Mouse (Mus musculus): ENCODE measurements around the gene Got1.
A peak's percentile ranks its signal among the peaks of the same experiment; 100 is the strongest.
"Not testable (repeated sequence)": the region's sequence is repeated elsewhere in the genome, so short reads cannot be mapped to it uniquely, and the experiment has no call there.

Gene Got1

DNA sequence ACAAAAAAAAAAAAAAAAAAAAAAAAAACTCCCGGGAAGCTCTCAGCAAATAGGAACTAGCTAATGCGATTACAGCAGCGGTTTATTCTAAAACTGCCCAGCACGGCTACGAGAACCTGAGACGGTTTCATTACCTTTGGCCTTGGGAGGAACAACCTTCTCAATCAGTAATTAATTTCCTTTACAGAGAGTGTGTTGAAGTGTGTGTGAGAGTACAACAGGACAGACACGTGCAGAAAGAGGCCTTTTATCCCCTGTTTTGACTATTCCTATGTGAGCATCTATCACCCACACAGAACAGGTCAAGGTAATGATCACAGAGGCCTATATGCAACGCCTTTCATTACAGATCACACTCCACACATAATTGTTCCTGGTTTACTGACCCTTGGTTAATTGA is 3.0 kb downstream of the Got1 start:
- DNase-seq, result no peak

DNA sequence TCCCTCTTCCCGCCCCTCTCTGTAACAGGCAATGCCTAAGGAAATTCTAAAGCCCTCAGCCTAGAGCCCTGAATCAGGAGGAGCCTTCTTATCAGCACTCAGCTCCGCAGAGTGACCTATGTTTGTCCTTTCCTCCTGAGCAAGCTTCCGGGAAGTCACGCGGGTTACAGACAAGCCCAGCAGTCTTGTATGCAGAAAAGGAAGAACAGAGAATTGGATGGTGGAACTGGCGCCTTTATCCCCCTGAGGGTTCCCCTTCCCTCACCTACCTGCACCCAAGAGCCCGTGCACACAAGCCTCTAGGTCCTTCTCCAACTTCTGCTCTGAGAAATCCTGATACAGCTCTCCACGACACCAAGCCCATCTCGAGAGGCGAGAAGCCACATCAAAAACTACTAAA is 4.0 kb downstream of the Got1 start:
- no peak for DNase-seq

DNA sequence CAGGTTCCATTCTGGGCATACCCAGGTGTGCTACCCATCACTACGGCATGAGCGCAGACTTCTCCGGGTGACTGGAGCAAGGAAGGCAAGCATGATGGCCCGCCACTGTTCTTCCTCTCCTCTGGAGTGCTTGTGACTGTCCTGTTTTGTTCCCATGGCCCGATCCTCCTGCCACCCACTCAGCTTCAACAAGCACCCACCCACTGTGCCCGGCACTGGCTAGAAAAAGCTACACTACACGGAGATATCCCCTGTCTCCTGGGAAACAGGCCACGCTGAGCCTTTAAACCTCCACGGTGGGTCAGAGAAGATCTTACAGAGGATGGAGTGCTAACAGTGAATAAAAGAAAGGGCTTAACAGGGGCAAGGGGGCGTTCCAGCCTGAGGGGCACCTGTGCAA is 5.2 kb downstream of the Got1 start:
- no peak for DNase-seq

DNA sequence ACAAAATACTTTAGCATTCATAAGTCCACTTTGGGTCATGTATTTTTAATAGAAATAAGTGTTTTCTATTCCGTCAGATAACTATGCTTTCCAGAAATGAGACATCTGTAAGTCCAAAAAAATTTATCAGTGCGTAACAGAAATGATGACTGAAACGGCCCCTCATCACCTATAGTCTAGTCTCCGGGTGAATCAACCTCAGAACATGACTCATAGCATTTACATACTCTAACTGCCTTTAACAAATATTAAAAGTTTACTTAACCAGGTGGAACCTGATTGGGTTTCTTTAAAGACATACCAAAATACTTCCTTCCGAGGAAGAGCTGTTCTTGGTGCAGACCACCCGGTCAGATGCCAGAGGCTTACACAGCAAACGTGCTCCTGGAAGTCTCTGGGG is 6.1 kb downstream of the Got1 start:
- DNase-seq, result no peak

DNA sequence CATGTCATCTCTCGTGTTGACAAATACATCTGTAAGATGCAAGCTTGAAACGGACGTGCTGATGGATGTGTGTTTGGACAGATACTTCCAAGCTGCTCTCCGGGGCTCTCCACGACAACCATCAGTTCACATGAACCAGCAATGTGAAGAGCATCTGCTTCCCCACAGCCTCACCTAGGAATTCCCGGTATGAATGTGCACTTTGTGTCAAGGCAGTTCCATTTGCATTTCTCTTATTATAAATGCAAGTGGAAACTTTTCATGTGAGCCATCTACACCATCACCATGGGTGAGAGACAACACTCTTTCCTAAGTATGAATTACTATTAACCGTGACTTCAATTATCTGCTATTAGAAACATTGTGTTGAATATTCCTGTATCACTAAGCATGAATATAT is 6.6 kb downstream of the Got1 start:
- DNase-seq, result no peak

DNA sequence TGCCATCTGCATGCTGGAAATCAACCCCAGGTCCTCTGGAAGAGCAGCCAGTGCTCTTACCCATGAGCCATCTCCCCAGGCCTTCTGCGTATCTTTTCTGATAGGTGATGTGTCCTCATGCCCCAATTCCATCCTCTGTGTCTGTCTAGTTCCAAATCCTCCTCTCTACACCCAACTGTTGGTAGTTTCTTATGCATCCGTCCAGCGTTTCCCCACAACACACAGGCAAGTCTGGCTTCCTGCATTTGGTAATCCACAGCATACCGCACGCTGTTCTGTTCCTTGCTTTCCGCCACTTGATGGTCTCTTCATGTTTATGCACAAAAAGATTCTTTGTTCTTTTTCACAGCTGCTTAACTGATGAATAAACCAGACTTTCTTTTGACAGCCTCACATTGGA is 7.1 kb downstream of the Got1 start:
- DNase-seq, result no peak

DNA sequence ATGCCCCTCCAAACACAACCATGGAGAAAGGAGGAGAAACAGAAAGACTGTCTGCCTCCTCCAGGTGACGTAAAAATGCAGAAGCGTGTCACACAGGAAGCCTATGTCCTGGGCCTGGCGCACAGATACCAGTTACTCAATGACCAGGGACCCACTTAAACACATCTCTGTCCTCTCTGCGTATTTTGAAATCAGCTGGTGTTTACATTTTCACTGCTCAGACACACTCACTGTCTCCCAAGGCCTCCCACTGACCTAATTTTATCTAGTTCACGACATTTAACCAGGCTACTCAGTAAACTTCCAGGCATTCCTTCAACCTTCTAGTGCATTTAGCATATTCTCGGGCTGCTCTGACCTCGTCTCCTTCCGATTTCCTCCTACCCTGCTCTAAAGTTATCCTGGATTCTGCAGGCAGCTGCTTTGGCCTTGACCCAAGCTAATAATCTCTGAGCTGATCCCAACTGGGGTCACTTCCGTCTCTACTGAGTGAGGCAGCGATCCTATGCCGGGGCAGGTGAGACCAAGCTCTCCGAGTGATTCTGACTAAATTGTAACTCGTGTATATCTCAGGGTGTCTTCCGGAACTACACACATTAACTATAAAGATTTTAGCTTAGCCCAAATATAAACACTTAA is 7.9 kb downstream of the Got1 start:
- DNase-seq, result no peak

DNA sequence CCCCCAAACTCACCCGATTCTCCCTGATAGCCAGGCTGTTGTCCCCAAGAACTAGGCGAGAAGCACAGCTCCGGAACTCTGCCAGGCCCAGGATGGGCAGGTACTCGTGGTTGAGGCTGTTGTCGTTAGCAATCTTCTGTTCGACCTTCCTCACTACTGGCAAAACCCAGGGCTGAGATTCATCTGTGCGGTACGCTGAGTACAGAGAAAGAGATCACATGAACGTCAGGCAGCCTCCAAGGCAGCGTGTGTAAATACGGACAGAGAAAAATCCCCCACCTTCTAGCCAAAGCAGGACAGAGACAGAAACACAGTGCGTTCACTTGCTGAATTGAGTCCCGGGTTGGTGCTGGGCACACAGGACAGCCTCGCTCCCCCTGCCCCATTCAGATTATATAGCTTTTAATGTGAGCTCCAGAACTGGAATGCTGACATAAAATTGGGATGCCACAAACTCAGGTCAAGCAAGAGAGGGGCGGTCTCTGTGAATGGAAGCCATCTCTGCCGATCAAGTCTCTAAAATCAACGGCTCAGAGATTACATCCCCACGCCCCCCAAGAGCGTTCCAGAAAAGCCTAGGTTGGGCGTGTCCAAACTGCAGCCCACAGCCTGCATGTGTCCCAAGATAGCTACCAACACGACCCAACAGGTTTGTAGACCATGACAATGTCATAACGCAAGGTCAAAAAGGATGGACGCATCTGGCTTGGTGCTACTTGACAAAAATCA is 8.6 kb downstream of the Got1 start:
- DNase-seq, result no peak

DNA sequence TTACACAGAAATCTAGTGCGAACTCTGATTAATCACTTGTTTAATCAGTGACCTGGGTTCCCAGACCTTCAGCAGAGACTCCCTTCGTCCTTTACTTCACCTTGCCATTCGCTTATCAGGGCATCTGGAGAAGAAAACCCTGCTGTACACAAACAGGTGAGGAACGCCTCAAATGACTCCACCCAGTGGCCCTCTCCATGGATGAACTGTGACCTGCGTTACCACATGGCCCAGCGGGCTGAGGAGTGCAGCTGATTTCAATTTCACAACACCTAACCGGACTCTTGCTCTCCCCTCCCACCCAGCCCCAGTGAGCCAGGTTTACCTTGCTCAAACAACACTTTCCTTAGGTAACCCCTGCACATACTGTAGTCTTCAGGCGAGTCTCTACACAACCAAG is 10.5 kb downstream of the Got1 start:
- no peak for DNase-seq

DNA sequence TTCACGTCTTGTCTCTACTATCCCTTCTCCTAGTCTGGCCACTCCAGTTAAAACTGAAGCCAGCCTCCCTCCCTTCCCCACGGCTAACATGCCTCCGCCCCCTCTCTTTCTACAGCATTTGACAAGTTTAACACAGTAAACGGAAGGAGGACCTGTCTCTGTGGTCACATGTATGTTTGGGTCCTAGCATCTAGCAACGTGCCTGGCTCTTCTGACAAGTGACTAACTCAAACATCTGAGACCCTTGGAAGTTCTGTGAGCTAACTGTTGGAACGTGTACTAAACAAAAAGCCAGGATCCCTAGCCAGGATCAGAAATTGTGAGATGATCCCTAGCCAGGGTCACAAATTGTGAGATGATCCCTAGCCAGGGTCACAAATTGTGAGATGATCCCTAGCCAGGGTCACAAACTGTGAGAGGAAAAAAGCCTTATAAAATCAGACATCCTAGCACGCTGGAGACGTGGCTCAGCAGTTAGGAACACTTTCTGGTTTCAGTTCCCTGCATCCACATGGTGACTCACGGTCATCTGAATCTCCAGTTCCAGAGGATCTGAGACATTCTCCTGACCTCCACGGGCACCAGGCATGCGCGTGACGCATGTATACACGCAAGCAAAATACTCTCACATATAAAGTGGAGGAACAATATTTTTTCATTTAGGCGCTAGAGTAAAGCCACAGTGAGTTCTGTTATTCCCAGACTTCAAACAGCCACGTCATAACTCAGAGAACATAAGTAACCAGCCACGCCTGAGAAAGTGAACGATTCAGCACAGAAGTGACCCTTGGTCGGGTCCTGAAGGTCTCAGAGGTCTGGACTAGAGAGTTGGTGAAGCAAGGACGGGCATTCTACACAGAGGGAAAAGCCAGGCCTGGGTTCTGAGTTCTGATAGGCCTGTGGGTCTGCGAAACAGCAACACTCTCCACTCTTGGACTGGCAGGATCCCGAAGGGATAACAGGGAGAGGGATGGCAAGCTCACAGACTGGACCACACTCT is 12.5 kb downstream of the Got1 start:
- DNase-seq, result no peak

DNA sequence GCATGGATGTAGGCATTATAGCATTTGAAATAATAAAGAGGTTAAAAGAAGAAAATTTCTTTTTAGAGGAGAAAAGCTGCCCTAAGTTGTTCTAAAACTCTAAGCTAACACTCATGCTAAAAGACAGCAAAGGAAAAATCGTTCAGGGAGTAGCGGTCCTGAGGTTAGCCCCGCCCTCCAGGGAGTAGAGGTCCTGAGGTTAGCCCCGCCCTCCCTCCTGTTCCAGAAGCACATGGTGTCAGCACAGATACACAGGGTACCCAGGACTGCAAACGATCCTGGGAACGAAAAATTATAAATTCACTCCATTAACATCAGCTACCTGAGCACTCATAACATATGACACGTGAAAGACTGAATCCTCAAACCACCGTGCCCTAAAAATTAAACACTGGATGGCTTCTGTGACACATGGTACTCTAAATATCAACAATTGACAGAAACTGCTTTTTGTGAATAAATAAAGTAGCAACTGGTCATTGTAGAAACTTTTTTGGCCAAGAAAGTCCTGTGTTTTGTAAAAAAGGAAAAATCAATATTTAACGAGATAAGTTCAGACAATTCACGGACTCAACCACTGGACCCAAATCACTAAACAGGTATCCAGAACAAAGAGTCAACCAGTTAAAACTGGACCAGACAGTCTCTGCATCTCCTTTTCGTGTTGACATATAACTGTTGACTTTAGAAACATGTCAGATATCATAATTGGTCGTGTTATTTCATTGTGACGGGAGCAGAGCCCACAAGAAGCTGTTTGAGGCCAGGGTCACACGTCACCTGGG is 13.8 kb downstream of the Got1 start:
- DNase-seq, result no peak

DNA sequence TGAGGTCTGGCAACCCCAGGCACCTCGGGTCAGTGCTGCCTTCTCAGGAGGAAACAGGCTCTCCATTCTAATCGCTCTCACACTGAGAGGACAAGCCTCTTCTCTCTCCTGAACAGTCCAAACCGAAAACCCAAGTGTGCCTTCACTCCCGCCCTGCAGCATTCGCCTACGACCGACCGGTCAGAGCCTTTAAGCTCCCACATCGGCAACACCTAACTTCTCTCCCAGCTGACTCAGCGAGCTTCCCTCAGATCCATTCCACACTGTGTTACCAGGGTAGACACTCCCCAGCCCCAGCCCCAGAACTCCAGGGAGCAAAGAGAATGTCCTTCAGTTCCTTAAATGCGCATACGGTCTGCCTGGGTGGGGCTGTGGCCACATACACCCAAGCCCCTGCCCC is 19.0 kb downstream of the Got1 start:
- no peak for DNase-seq

DNA sequence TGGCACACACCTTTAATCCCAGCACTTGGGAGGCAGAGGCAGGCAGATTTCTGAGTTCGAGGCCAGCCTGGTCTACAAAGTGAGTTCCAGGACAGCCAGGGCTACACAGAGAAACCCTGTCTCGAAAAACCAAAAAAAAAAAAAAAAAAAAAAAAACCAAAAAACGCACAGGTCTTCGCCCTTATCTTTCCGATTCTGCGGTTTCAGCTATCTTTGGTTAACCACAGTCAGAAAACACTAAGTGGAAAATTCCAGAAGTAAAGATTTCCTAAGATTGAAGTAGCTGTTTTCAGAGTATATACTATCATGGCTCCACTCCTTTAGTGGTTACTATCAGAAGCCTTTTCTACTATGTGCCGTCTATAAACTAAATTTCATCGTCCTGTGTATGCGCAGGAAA is 20.8 kb downstream of the Got1 start:
- DNase-seq, result not testable (repeated sequence)

DNA sequence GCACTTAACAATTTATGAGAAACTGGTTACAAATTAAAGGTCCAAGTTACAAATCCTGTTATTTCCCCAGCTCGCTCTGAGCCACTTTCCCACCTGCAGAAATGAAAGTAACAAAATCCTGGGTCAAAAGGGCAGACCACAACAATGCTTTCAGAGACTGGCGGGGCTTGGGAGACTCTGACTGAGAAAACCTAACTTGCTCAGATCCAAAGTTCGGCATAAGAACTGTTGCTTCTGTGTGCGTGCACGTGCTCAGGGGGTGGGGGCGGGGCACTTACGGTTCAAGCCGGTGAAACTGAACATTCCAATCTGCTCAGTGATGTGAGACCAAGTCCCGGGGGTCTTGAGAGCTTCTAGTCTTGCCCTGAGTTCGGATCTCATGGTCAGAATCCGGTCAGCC is 21.8 kb downstream of the Got1 start:
- no peak for DNase-seq

DNA sequence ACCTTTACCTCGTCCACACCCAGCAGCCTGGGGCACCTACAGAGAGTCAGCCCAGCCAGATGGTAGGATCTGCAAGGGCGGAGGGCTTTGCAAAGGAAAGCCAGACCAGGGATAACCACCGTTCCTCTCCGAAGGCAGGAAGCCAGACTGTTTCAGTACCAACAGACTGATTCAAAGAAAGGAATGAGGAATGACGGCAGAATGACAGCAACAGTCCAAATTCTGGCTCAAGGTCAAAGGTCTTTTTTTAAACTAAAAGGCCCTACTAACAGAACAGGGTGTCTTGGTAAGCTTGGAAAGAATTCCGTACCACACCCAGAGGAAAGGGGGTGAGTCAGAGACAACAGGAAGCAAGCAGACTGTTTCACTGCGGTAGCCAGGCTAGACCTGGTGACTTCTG is 25.5 kb downstream of the Got1 start:
- no peak for DNase-seq

DNA sequence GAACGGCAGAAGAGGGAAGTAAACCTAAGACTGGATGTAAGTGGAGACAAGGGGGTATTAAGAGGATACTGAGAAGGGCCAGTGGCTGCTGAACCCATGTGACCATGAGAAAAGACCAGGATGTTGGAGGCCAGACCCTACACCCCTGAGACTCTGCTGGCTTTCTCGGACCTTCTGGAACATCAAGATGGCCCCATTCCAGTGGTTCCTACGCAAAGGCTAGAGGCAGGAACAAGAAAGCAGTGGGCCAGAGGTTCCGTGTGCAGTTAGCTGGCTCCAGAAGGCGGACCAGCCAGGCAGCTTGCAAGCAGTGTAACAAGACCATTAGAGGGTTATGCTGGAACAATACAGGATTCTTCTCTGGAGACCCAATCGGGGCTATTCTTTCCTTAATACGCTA is 27.0 kb downstream of the Got1 start:
- DNase-seq, result no peak

DNA sequence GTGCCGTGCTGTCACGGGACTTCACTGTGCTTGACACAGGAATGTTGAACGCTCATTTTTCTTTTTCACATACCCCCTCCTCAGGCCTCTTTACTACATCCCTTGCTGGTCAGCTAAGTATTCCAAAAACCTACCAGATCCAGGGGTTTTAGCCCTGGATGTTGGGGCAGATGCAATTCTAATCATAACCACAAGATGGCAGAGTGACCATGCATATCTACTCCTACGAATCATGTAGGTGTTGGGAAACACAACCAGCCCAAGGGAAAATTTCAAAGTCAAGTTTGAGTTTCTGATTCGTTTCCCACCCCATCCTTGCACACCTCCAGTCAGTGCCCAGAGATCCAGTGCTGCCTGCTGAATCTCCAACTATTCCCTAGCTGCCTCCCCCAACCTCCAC is 28.6 kb downstream of the Got1 start:
- DNase-seq, result peak; percentile 33 to 66

DNA sequence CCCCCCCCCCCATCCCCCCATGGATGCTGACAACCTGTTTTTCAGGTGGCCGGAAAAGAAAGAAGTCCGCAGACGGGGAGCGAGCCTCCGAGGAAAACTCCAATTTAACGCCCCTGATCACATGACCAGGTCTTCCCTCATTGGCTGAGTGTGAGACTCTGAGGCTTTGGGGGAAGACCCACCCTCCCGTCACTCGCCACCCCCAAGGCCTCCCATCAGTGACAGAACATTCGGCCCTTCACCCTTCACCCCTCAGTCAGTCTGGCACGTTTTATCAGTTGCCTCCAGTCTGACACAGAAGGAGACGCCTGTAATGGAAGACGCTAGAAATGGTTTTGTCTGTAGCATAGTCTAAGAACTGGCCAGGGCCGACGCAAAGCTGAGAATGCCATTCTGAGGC is 29.5 kb downstream of the Got1 start:
- no peak for DNase-seq

DNA sequence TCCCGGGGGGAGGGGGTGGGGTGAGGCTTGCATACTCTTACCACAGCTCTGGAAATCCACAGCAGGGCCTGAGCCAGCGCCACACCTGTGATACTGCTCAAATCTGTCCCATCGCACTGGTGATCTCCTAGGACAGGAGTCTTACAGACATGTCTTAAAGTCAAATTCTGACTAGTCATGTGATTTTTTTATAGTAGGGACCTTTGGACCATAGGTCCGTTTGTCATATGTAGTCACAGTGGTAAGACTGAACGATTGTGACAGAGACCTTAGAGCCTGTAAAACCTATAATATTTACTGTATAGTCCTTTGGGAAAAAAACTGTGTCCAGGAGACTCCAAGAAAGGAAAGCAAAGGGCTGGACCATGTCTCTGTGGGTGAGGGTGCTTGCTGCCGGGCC is 30.5 kb downstream of the Got1 start:
- no peak for DNase-seq

DNA sequence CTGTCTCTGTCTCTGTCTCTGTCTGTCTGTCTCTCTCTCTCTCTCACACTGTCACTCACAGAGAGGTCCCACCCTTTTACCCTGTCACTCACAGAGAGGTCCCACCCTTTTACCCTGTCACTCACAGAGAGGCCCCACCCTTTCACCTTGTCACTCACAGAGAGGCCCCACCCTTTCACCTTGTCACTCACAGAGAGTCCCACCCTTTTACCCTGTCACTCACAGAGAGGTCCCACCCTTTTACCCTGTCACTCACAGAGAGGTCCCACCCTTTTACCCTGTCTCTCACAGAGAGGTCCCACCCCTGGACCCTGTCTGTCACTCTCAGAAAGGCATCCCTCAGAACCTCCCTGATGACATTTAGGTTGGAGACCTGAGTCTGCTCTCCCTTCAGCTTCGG is 31.1 kb downstream of the Got1 start:
- not testable (repeated sequence) for DNase-seq

DNA sequence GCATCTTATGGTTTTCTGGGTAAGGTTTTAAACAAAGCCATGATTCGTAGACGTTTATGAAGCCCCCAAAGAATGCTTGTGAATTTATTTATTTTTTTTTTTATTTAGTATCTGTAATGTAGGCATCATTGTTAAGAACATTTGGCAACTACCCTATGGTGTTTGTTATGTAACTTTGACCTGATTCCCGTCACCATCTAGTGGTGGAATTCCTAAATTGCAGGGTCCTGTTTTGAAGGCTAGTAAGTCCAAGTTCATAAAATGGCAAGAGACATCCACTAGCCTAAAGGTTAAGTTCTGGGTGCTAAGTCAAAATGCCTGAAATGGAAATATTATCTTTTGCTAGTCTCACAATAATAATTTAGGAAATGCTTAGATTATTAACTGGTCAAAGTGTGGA is 37.0 kb downstream of the Got1 start:
- DNase-seq, result peak in 1 of 2 experiments; percentile 74

DNA sequence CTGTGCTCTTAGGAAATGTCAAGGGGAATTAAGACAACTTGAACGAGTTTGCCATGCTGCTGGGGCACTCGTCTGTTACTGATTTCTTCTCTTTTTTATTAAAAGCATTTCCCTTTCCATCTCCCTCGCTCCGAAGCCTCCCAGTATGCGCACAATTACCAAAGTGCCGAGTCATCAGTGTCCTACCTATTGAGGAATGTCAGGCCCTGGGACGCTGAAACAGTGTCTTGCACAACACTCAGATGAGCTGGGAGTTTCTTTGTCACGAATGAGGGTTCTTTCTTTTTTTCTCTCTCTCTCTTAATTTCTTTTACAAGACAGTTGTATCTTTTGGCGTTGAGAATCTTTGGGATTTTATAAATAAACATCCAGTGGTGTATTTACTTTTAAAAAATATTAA is 43.9 kb downstream of the Got1 start:
- DNase-seq, result no peak

DNA sequence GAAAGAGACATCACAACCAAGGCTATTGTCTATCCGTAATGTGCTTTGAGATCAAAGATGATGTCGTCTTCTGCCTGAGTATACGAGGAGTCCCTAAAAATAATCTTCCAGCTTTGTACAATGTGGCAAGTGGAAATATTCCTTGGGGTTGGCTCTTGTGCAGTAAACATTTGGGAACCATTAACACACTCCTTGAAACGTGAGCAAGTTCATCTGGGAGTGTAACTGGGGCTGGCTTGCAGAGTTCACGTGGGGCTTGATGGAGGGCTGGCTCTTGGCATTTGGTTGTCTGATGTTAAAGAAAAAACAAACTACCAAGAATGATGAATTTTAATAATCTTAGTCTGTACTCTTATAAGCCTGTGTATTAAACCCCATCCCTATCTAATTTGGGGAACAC is 45.0 kb downstream of the Got1 start:
- DNase-seq, result no peak

All from cerebellum, postnatal 36 days (tissue).